Comparison of ENCODE assay signal across 14 mouse cellular contexts in genomic region chr6:91528265-91528664, GRCm38 (mm10). TPM values are rescaled to one million over a fixed set of nuclear protein-coding genes. Genes with fewer than 3 reads are reported as not detected.
DNase-seq lines count a peak whose midpoint lies in the region; ATAC-seq lines count a peak whose summit lies in the region.
"Had no signal": no experiment of that assay in that cellular context is flagged by ENCODE, and none has a peak within 500 bp of the region (broad histone marks: within the 10 kb centered on the region; RNA-seq: fewer than 3 reads in every experiment).

No protein-coding gene starts in this region.

- no peak overlapping the region for H3K9ac ChIP-seq in midbrain, embryonic 15.5 days

- no peaks in the 10 kb centered on the region for H3K27me3 ChIP-seq in midbrain, embryonic 15.5 days (replicated peaks)

- intact Hi-C loops in heart, postnatal 14 days (cut with DNase I): loop anchor here (5.0 kb wide), 3 partner anchors 49 to 324 kb away; partner anchors contain the start of gene Slc6a6

- H3K36me3 ChIP-seq in midbrain, embryonic 15.5 days (replicated peaks): peaks cover under 1% of the 10 kb centered on the region; the same call in 1 of the 2 replicates

- H3K4me2 ChIP-seq in midbrain, embryonic 15.5 days: no peak overlapping the region

- peak; percentile 46 for DNase-seq in kidney, adult 11 months
- DNase-seq in kidney, adult 9 months: no peak
- peak; percentile 35 for DNase-seq in adrenal gland, postnatal 14 days
- peak; percentile 76 for DNase-seq in heart, adult 8-10 months (ENCODE audit: low spot score)
- DNase-seq in heart, postnatal 14 days: peak; percentile 42 to 56
- DNase-seq: cerebellum, adult 18-20 months; liver; lung, postnatal 10 days had no signal

- H3K4me1 ChIP-seq in midbrain, embryonic 15.5 days: no peaks in the 10 kb centered on the region
- H3K4me1 ChIP-seq: midbrain, embryonic 10.5 days had no signal

- no peak overlapping the region for H3K4me3 ChIP-seq in midbrain, embryonic 15.5 days
- H3K4me3 ChIP-seq: midbrain, embryonic 10.5 days had no signal

- no peaks in the 10 kb centered on the region for H3K9me3 ChIP-seq in midbrain, embryonic 15.5 days
- H3K9me3 ChIP-seq: midbrain, embryonic 10.5 days had no signal

- no peak for ATAC-seq in midbrain, embryonic 15.5 days (replicated peaks)
- no peak for ATAC-seq in activated CD4-positive, CD25-positive, alpha-beta regulatory T cell, adult 4 months
- no peak for ATAC-seq in cerebellum, adult (ENCODE audit: insufficient number of reproducible peaks, low FRiP score, low TSS enrichment)
- ATAC-seq: CD4-positive, CD25-positive, alpha-beta regulatory T cell, adult 4 months; inflammation-experienced regulatory T-cells, adult 6 months had no signal

- 89% methylated on average over 7 of the region's 7 CpGs for WGBS in midbrain, embryonic 15.5 days

- H3K27ac ChIP-seq in midbrain, embryonic 15.5 days: no peak overlapping the region
- H3K27ac ChIP-seq: midbrain, embryonic 10.5 days had no signal

RNA-seq across cellular contexts. Expression of gene Lsm3, which starts 12.5 kb away (rescaled TPM):
- total RNA-seq in adrenal gland, postnatal 14 days (2021): 38.2 and 39.5 TPM in 2 replicates
- 10 to 100 TPM; 61.4 to 69.1 (median 65.6) TPM for total RNA-seq in heart, adult 8-10 months (2022)
- total RNA-seq in heart, postnatal 14 days (2021): 10 to 100 TPM; 47.8 to 58.0 TPM
- 149 and 152 TPM in 2 replicates for polyA plus RNA-seq in midbrain, embryonic 15.5 days (2015; fragmentation: Nextera tagmentation; extraction: Ambion mirVana)
- 100 to 1,000 TPM; 144 to 175 TPM for polyA plus RNA-seq in activated CD4-positive, CD25-positive, alpha-beta regulatory T cell, adult 4 months (2017; shearing (Covaris generic))

RNA-seq across cellular contexts. Expression of gene Xpc, which starts 12.6 kb away (rescaled TPM):
- total RNA-seq in adrenal gland, postnatal 14 days (2021): 12.5 and 14.6 TPM in 2 replicates
- 10 to 100 TPM in 3 of 4 experiments, 1 to 10 TPM in 1; 9.6 to 11.0 (median 10.7) TPM for total RNA-seq in heart, adult 8-10 months (2022)
- 10 to 100 TPM; 10.4 to 10.9 TPM for total RNA-seq in heart, postnatal 14 days (2021)
- 20.6 and 21.9 TPM in 2 replicates for polyA plus RNA-seq in midbrain, embryonic 15.5 days (2015; fragmentation: Nextera tagmentation; extraction: Ambion mirVana)
- 10 to 100 TPM; 12.2 to 14.8 TPM for polyA plus RNA-seq in activated CD4-positive, CD25-positive, alpha-beta regulatory T cell, adult 4 months (2017; shearing (Covaris generic))

RNA-seq across cellular contexts. Expression of gene Tmem43, which starts 54.8 kb away (rescaled TPM):
- total RNA-seq in adrenal gland, postnatal 14 days (2021): 27.6 and 34.2 TPM in 2 replicates
- 10 to 100 TPM; 22.0 to 29.4 (median 26.1) TPM for total RNA-seq in heart, adult 8-10 months (2022)
- 10 to 100 TPM; 24.3 to 24.9 TPM for total RNA-seq in heart, postnatal 14 days (2021)
- 51.6 and 52.0 TPM in 2 replicates for polyA plus RNA-seq in midbrain, embryonic 15.5 days (2015; fragmentation: Nextera tagmentation; extraction: Ambion mirVana)
- polyA plus RNA-seq in activated CD4-positive, CD25-positive, alpha-beta regulatory T cell, adult 4 months (2017; shearing (Covaris generic)): 10 to 100 TPM; 40.2 to 44.3 TPM

RNA-seq across cellular contexts. Expression of gene Chchd4, which starts 54.9 kb away (rescaled TPM):
- total RNA-seq in adrenal gland, postnatal 14 days (2021): 16.2 and 20.0 TPM in 2 replicates
- 10 to 100 TPM; 14.5 to 20.5 (median 16.6) TPM for total RNA-seq in heart, adult 8-10 months (2022)
- 10 to 100 TPM; 12.9 to 15.1 TPM for total RNA-seq in heart, postnatal 14 days (2021)
- 39.6 and 40.7 TPM in 2 replicates for polyA plus RNA-seq in midbrain, embryonic 15.5 days (2015; fragmentation: Nextera tagmentation; extraction: Ambion mirVana)
- polyA plus RNA-seq in activated CD4-positive, CD25-positive, alpha-beta regulatory T cell, adult 4 months (2017; shearing (Covaris generic)): 10 to 100 TPM; 11.0 to 12.6 TPM
